Mouse (Mus musculus): ENCODE data around the gene Trim46. TPM values are rescaled to one million over a fixed set of nuclear protein-coding genes. Genes with fewer than 3 reads are reported as not detected.

Gene Trim46
- 0.14 and 0.28 TPM in 2 replicates for polyA plus RNA-seq (2015; fragmentation: Nextera tagmentation; extraction: Ambion mirVana)

DNA sequence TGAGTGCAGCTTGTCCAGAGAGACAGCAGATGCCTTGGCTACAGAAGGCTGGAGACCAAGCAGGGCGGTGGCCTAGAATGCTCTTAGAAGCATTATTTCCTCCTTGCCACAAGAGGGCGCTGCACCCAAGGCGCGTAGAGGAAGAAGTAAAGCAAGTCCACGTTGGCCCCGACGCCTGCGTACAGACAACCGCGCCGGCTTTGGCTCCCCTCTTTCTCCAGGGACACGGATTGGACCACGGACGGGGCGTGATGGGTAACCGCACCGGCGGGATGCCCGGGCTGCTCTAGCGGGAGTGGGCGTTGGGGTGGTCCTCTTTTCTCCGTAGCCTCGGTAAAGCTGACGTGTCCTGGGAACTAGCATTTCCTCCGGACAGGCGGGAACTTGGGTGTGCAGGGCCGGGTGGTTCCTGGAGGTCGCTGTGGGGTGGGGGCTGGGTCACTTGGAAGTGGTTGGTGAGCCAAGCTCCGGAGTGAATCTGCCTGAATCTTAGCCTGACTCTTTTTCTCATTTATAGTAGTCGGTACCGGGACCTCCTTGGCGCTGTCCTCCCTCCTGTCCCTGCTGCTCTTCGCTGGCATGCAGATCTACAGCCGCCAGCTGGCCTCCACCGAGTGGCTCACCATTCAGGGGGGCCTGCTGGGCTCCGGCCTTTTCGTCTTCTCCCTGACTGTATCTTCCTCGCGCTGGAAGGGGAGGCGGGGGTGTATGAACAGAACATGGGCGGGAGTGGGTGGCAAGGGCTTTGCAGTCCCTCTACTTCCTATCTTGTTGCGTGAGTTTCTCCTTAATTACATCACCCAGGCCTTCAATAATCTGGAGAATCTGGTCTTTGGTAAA is at the start of gene Trim46:
Gene Trim46, minus strand, starts transcription at position 49 of the 840 bp plus-strand sequence.
- peak; percentile 57 for ATAC-seq (ENCODE audit: low read depth)
- H3K36me3 ChIP-seq (ENCODE audit: control insufficient read depth, insufficient read depth): no peaks in the 10 kb centered on the region
- peak within 1 kb of the TSS; percentile 88 for H3K4me2 ChIP-seq (ENCODE audit: low read depth, low read length)
- H3K27ac ChIP-seq (ENCODE audit: low read length): peak within 1 kb of the TSS; percentile 41; the same call in 1 of the 2 replicates
- peaks cover 33% of the 10 kb centered on the region for H3K4me1 ChIP-seq (ENCODE audit: control insufficient read depth, low read depth, low read length)
- peak within 1 kb of the TSS; percentile 68 for H3K9ac ChIP-seq (ENCODE audit: low read depth, low read length)
- under 1% methylated on average over 42 of the region's 42 CpGs for WGBS (ENCODE audit: insufficient replicate concordance)
- peaks cover 20% of the 10 kb centered on the region for H3K27me3 ChIP-seq (ENCODE audit: control insufficient read depth, insufficient read depth, low read depth, low read length)
- peak within 1 kb of the TSS; percentile 68 for H3K4me3 ChIP-seq (ENCODE audit: low read depth, low read length)
- no peaks in the 10 kb centered on the region for H3K9me3 ChIP-seq (replicated peaks; ENCODE audit: control insufficient read depth, low read length)

DNA sequence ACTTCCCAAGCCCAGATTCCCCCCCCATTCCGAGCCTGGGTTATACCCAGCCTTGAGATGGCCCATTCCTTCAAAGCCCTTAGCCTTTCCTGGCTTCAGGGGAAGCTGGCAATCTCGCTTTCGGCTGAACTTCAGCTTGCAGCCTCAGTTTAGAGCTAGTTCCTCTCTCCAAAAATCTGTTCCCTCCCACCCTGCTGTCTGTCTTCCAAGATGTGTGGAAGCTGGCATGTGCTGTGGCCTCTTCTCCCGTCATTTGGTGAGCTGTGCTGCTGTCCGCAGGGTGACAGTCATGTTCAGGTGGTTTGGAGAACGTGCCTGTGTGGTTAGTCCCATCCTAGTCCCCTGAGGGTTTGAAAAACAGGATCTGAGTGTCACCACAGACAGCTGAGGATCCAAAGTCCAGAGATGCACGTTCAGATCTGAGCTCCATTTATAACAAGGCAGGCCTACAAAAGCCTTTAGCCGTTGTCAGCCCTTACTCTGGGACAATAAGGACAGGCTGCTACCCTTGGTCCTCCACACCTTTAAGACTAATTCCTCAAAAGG is 49.6 kb upstream of the Trim46 start:
- Histone ChIP-seq H3K4me2 (ENCODE audit: low read depth, low read length) (no peak overlapping the region), H3K27ac (ENCODE audit: low read length) (no peak overlapping the region), H3K9ac (ENCODE audit: low read depth, low read length) (no peak overlapping the region), H3K36me3 (ENCODE audit: control insufficient read depth, insufficient read depth) (no peaks in the 10 kb centered on the region), H3K4me3 (ENCODE audit: low read depth, low read length) (no peak overlapping the region), H3K4me1 (ENCODE audit: control insufficient read depth, low read depth, low read length) (no peaks in the 10 kb centered on the region; the same call in 1 of the 2 replicates), H3K27me3 (ENCODE audit: control insufficient read depth, insufficient read depth, low read depth, low read length) (no peaks in the 10 kb centered on the region), H3K9me3 (replicated peaks; ENCODE audit: control insufficient read depth, low read length) (no peaks in the 10 kb centered on the region)
- 50% methylated on average over 8 of the region's 8 CpGs for WGBS (ENCODE audit: insufficient replicate concordance)
- no peak for ATAC-seq (ENCODE audit: low read depth)

DNA sequence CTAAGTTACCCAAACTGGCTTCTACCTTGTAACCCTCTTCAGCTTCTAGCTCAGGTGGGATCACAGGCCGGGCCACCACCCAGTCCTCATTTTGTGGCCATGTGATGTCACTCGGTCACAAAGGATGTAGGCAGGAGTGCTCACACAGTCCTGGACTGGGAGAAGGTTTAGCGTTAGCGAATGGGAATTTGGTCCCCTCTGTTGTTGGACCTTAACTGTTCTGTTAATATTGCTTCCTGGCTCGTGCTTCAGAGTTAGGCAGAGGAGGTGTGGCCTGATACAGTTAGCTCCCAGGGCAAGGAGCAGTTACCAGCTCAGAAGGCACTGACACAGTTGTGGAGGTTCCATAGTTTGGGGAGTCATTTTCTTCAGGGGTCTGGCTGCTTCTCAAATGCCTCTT is 48.1 kb upstream of the Trim46 start:
- Histone ChIP-seq H3K4me1 (ENCODE audit: control insufficient read depth, low read depth, low read length) (no peaks in the 10 kb centered on the region; the same call in 1 of the 2 replicates), H3K9ac (ENCODE audit: low read depth, low read length) (no peak overlapping the region), H3K36me3 (ENCODE audit: control insufficient read depth, insufficient read depth) (no peaks in the 10 kb centered on the region), H3K4me2 (ENCODE audit: low read depth, low read length) (no peak overlapping the region), H3K4me3 (ENCODE audit: low read depth, low read length) (no peak overlapping the region), H3K9me3 (replicated peaks; ENCODE audit: control insufficient read depth, low read length) (no peaks in the 10 kb centered on the region), H3K27ac (ENCODE audit: low read length) (peak overlapping the region; percentile 73), H3K27me3 (ENCODE audit: control insufficient read depth, insufficient read depth, low read depth, low read length) (no peaks in the 10 kb centered on the region)
- ATAC-seq (ENCODE audit: low read depth): peak; percentile 35
- whole genome bisulfite sequencing (ENCODE audit: insufficient replicate concordance): 50% methylated on average over 5 of the region's 5 CpGs

- H3K27me3 ChIP-seq (ENCODE audit: control insufficient read depth, insufficient read depth, low read depth, low read length): no peaks in the 10 kb centered on the region
- H3K27ac ChIP-seq (ENCODE audit: low read length): peak overlapping the region; percentile 73
- 60% methylated on average over 11 of the region's 11 CpGs for WGBS (ENCODE audit: insufficient replicate concordance)
- H3K9ac ChIP-seq (ENCODE audit: low read depth, low read length): no peak overlapping the region
- ATAC-seq (ENCODE audit: low read depth): peak; percentile 89
- no peak overlapping the region for H3K4me3 ChIP-seq (ENCODE audit: low read depth, low read length)
- H3K4me1 ChIP-seq (ENCODE audit: control insufficient read depth, low read depth, low read length): no peaks in the 10 kb centered on the region; the same call in 1 of the 2 replicates
- H3K36me3 ChIP-seq (ENCODE audit: control insufficient read depth, insufficient read depth): no peaks in the 10 kb centered on the region
- H3K4me2 ChIP-seq (ENCODE audit: low read depth, low read length): no peak overlapping the region
- H3K9me3 ChIP-seq (replicated peaks; ENCODE audit: control insufficient read depth, low read length): no peaks in the 10 kb centered on the region
These were observed 47.3 kb upstream of the Trim46 start for GRCm38 (mm10) chr3:89293247-89293918.

- Histone ChIP-seq H3K27ac (ENCODE audit: low read length) (no peak overlapping the region), H3K36me3 (ENCODE audit: control insufficient read depth, insufficient read depth) (no peaks in the 10 kb centered on the region), H3K4me2 (ENCODE audit: low read depth, low read length) (no peak overlapping the region), H3K27me3 (ENCODE audit: control insufficient read depth, insufficient read depth, low read depth, low read length) (no peaks in the 10 kb centered on the region), H3K4me3 (ENCODE audit: low read depth, low read length) (no peak overlapping the region), H3K9ac (ENCODE audit: low read depth, low read length) (no peak overlapping the region), H3K9me3 (replicated peaks; ENCODE audit: control insufficient read depth, low read length) (no peaks in the 10 kb centered on the region), H3K4me1 (ENCODE audit: control insufficient read depth, low read depth, low read length) (no peaks in the 10 kb centered on the region; the same call in 1 of the 2 replicates)
- no peak for ATAC-seq (ENCODE audit: low read depth)
- WGBS (ENCODE audit: insufficient replicate concordance): 59% methylated on average over 5 of the region's 5 CpGs
These were observed 46.2 kb upstream of the Trim46 start for GRCm38 (mm10) chr3:89292303-89292702.

GRCm38 (mm10) chr3:89291874-89292273 is 45.8 kb upstream of the Trim46 start:
- 26% methylated on average over 10 of the region's 10 CpGs for WGBS (ENCODE audit: insufficient replicate concordance)
- Histone ChIP-seq H3K9ac (ENCODE audit: low read depth, low read length) (no peak overlapping the region), H3K27ac (ENCODE audit: low read length) (no peak overlapping the region), H3K36me3 (ENCODE audit: control insufficient read depth, insufficient read depth) (no peaks in the 10 kb centered on the region), H3K4me3 (ENCODE audit: low read depth, low read length) (no peak overlapping the region), H3K4me2 (ENCODE audit: low read depth, low read length) (no peak overlapping the region), H3K4me1 (ENCODE audit: control insufficient read depth, low read depth, low read length) (no peaks in the 10 kb centered on the region; the same call in 1 of the 2 replicates), H3K9me3 (replicated peaks; ENCODE audit: control insufficient read depth, low read length) (no peaks in the 10 kb centered on the region), H3K27me3 (ENCODE audit: control insufficient read depth, insufficient read depth, low read depth, low read length) (no peaks in the 10 kb centered on the region)
- ATAC-seq (ENCODE audit: low read depth): no peak

DNA sequence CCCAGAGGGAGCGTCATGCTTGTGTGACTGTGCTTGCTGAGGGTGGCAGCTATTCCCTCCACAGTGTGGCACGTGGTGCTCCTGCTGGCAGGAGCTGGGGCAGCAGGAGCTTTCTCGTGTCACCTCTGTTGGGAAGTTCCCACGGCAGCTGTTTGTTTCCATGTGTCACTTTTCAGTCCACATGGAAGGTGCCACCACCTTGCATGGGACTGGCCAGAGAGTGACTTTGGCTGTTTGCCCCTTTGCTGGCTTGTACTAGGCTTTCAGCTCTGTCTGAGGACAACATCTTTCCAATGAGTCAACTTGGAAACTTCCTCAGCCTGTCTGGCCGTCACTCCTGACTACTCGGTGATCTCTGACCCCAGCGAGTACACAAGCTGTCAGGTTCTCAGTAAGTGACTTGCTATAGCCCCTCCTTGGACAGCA is 42.4 kb upstream of the Trim46 start:
- no peak overlapping the region for H3K4me2 ChIP-seq (ENCODE audit: low read depth, low read length)
- no peak overlapping the region for H3K4me3 ChIP-seq (ENCODE audit: low read depth, low read length)
- H3K27ac ChIP-seq (ENCODE audit: low read length): no peak overlapping the region
- H3K36me3 ChIP-seq (ENCODE audit: control insufficient read depth, insufficient read depth): no peaks in the 10 kb centered on the region
- no peaks in the 10 kb centered on the region for H3K9me3 ChIP-seq (replicated peaks; ENCODE audit: control insufficient read depth, low read length)
- no peaks in the 10 kb centered on the region for H3K4me1 ChIP-seq (ENCODE audit: control insufficient read depth, low read depth, low read length)
- 41% methylated on average over 7 of the region's 7 CpGs for WGBS (ENCODE audit: insufficient replicate concordance)
- H3K27me3 ChIP-seq (ENCODE audit: control insufficient read depth, insufficient read depth, low read depth, low read length): no peaks in the 10 kb centered on the region
- no peak overlapping the region for H3K9ac ChIP-seq (ENCODE audit: low read depth, low read length)
- ATAC-seq (ENCODE audit: low read depth): no peak

- 28% methylated on average over 5 of the region's 5 CpGs for WGBS (ENCODE audit: insufficient replicate concordance)
- no peak for ATAC-seq (ENCODE audit: low read depth)
- Histone ChIP-seq H3K27ac (ENCODE audit: low read length) (no peak overlapping the region), H3K9ac (ENCODE audit: low read depth, low read length) (no peak overlapping the region), H3K9me3 (replicated peaks; ENCODE audit: control insufficient read depth, low read length) (no peaks in the 10 kb centered on the region), H3K4me3 (ENCODE audit: low read depth, low read length) (no peak overlapping the region), H3K4me2 (ENCODE audit: low read depth, low read length) (no peak overlapping the region), H3K36me3 (ENCODE audit: control insufficient read depth, insufficient read depth) (no peaks in the 10 kb centered on the region), H3K27me3 (ENCODE audit: control insufficient read depth, insufficient read depth, low read depth, low read length) (no peaks in the 10 kb centered on the region; the same call in 1 of the 2 replicates), H3K4me1 (ENCODE audit: control insufficient read depth, low read depth, low read length) (no peaks in the 10 kb centered on the region)
These were observed 41.2 kb upstream of the Trim46 start for GRCm38 (mm10) chr3:89287286-89287685.
